Mouse (Mus musculus) E14TG2a.4 (cell line): ENCODE measurements around the gene 4930430A15Rik.

Experiments used
- CTCF ChIP-seq: conservative IDR thresholded peaks from 2 replicates; pipeline ENCODE4 v1.5.1; 2014; ENCODE audit warnings: low read length
- POU5F1 ChIP-seq: IDR thresholded peaks from 2 replicates; pipeline ENCODE4 v1.6.1; 2014; ENCODE audit warnings: low read length, borderline replicate concordance

GRCm38 (mm10) chr2:111274006-111274405 lies 44.6 kb upstream of the 4930430A15Rik start, which contains the start of gene Olfr1277:
- TF ChIP-seq CTCF (no peak), POU5F1 (no peak)
